Mouse (Mus musculus) left cerebral cortex, adult 18-20 months (tissue): Measurements from ENCODE around the gene Smad6. TPM values are rescaled to one million over a fixed set of nuclear protein-coding genes. Genes with fewer than 3 reads are reported as not detected.

Experiments
- DNase-seq, 2 experiments: peaks; one replicate each; pipeline ENCODE4 v3.0.0; 2021 to 2022; ENCODE audit warnings: low spot score in 2 of 2, mixed read lengths in 1 of 2
- total RNA-seq, 2 experiments: library from RNA; stranded (reverse); gene quantifications; 2 replicates each; pipeline ENCODE4 v1.2.3; 2021

Smad6 gene
- total RNA-seq, 2 experiments from 2014 or later: 2.1 to 2.5 TPM

- DNase-seq: peak; percentile 64 to 66
These were observed 905 bp upstream of the Smad6 start for GRCm38 (mm10) chr9:64022562-64023366.

DNA sequence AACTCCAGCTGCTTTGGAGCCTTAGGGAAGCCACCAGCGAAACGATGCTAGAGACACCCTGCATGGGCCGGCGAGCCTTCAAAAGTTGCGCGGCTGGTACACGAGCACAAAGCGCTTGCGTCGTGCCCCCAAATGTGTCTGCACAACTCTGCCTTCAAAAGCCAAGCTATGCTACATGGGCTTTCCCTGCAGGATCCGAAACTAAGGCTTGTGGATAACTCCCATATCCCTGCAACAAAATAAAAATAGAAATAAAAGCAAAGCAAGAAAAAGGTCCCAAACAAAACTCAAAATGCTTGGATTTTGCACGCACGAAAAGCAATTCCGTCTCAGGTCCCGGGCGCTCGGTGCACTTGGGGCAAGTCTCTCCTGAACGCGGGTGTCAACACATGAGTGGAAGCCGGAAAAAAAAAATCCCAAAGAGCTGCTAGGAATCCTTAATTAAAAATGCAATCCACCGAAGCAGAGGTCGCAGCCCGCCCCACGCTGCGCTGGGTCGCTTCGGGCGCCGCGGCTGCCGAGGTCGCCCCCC, 474 bp downstream of the Smad6 start:
- DNase-seq: no peak

- no peak for DNase-seq
These were observed 1.1 kb downstream of the Smad6 start for GRCm38 (mm10) chr9:64020606-64021318.

DNA sequence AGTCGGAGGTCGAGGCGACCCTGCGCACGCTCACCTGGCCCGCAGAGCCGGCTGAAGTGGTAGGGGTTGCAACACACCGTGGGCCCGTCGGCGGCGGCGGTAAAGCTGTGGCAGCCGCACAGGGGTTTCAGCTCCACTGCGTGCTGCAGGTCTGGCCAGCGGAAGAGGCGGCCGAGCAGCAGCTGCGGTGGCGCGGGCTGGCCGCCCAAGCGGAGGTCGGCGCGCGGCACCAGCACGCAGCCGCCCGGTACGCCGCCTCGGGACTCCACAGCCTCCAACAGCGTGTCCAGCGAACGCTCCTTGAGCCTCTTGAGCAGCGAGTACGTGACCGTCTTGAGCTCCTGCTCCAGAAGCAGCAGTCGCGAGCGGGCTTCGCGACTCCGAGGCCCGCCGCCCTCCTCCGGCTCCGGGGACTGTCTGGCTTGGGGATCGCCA, 1.7 kb downstream of the Smad6 start:
- DNase-seq: no peak

DNA sequence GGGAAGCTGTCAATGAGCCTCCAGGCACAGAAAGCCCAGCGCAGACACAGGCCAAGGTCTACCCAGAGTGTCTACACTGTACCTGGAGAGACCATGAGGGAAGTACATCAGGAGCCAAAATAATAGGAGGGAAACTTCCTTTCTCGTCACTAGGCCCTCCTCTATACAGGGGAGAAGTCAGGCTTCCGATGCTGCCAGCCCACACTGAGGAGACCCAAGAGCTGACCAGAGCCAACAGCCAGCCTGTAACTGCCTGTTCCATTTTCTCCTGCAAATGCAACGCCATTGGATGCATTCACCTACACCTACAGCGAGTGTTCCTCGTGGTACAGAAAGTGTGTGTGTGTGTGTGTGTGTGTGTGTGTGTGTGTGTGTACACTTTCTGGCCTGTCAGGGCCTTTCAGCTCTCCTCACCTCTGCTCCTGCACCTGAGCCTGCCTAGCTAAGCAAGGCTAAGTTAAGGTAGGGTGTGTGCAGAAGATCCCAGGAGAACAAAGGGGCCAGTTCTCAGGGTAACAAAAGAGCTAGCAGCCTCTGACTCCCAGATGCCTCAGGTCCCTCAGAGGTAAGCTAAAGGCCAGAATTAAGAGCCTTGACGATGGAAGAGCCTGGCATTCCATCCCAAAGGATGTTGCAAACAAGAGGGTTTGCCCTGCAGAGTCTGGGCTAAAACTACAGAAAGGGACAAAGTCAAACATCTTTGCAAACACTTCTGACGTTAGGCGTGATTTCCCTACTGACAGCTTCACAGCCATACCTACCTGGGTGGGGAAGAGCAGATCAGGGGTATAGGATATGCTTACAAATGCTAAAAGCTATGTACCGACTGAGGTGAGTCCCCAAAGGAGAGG, 2.6 kb downstream of the Smad6 start:
- no peak for DNase-seq

DNA sequence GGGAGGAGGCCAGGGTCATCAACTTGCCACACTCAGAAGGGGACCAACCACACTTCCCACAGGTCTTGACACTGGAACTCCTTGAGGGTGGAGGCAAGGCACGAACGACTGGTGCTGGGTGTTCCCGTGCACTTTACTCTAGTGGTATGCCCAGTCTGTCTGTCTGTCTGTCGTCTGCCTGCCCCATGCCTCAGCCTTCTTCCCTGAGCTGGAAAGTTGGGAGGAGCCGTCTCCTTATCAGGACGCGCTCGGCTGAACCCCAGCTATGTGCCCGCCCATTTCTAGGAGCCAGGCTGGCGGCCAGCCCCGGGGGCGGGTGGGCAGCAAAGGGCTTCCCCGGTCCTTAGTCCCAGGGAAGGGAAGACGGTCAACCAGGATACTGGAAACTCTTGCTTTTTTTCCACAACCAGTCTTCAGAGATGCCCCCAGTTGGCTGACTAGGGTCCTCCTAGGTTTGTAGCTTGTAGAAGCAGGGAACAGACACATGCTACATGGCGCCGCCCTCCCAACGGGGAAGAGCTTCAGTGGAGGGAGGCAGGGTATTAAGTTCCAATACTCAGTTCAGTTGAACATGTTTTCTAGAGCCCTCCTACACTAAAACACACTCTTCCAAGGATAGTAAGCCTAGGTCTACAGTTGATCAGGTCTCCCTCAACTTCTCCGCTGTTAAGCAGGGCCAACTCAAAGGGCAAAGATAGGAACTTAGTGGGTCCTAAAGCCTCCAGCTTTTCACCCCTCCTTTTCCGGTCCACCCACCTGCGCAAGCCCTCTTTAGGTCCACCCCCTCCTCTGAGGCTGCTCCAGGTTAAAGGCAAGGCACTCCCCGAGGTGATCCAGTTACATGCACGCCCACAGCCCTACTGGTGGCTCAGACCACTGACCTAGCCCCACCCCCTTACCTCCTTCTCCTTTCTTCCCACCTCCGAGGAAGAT, 3.7 kb downstream of the Smad6 start:
- DNase-seq: no peak

DNA sequence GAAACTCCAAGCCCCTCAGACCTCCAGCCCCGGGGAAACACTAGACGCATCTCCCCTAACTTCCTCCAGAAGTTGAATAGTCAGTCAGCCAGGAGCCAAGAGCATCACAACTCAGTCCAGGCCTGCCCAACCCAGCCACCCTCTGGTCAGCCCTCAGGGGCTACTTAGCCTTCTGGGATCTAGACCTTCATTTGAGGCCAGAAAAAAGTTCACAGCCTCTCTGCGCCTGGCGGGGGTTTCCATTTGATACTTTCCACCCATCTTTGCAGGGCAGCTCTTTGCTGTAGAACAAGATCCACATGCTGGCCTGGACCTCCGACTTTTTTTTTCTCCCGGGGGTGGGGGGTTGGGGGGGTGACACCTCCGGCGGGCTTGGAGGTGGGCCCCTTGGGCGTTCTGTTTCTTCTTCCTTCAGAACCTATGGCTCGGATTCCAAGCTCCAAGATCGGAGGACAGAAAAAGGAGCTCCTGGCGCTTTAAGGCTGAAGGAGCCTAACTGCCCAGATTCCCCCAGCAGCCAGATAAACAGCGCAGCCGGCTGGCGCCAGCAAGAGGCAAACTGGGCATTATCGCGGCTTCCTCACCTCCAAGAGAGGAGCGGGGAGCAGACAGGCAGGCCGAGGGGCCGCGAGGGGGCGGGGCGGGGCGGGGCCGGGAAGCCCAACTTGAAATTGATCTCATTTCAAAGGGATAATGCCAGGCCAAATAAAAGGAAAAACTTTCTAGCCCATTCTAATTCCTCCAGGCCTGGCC, 5.0 kb downstream of the Smad6 start:
- DNase-seq: no peak

- no peak for DNase-seq
These were observed 5.8 kb downstream of the Smad6 start for GRCm38 (mm10) chr9:64016092-64016491.

DNA sequence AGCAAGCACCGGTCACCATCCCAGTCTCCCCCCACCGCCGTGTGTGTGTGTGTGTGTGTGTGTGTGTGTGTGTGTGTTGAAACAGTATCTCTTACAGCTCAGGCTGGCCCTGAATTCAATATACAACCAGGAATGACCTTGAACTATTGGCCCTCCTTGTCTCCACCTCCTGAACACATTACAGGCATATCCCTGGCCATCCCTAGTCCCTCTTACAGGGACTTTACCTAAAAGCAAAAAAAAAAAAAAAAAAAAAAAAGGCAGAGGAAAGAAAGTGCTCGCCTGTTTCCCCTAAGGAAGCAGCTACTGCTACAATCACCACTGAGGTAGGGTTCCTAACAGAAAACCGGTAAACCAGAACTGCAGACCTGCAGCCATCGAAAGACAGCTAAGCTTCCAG, 7.1 kb downstream of the Smad6 start:
- DNase-seq: no peak

DNA sequence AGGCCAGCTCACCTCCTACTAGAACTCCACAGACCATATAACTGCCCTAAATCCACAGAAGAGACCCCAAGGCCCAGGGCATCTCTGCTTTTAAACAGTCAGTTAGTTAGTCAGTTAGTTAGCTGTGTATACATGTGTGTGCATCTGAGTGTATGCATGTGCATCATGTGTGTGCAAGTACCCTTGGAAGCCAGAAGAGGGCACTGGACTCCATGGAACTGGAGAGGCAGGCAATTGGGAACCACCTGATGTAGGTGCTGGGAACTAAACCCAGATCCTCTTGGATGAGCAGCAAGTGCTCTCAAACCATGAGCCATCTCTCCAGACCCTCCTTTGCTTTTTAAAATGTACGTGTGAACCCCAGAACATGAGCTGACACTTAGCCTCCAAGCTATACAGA, 10.5 kb downstream of the Smad6 start:
- DNase-seq: no peak

DNA sequence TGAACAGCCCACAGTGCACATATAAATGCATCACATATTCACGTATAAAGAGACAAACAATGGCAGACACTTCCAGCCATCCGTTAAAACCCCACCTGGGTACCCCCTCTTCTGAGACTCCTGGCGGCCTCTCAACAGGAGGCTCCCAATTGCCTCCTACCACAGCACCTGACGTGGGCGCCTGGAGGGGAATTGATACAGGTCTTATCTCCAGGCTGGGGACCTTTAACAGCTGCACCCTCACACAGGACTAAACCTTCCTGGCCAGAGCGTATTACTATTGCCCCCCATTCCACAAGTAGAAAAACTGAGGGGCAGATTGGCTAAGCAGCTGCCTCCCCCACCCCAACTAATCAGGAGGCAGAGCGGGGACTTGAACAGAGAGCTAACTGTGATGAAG, 18.9 kb downstream of the Smad6 start:
- DNase-seq: no peak

DNA sequence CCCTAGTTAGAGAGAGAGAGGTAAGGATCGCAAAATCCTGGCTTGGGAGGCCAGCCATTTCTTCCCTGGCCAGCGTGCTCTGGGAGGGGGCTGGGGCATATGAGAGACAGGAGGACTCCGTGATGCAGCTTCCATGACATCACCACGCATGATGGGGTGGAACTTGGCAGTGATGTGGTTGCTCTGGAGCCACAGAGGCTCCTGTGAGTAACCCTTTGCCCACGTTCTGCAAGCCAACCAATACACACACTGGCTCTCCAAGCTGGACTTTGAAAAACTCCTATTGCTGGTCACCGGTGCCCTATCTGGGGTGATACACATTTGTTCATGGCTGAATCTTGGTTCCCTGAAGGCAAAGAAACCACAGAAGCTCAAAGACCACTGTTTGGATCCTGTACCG, 20.8 kb downstream of the Smad6 start:
- no peak for DNase-seq

- DNase-seq: no peak
These were observed 21.8 kb downstream of the Smad6 start for GRCm38 (mm10) chr9:64000085-64000484.

DNA sequence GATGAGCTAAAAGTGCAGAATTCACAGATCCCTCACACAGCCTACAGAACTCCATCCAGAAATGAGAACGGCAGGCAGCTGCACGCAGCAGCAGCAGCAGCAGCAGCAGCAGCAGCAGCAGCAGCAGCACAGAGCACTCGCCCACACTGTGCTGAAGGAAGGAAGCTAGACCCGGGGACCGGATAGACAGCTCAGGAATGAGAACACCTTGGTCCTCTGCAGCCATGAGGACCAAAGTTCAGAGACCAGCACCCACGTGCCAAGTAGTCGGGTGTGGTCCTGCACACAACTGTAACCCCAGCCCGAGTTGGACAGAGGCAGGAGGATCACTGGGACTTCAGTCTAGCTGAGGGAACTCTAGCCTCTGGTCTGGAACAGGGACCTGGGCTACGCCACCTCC, 22.7 kb downstream of the Smad6 start:
- DNase-seq: no peak

GRCm38 (mm10) chr9:63998026-63998425, 23.8 kb downstream of the Smad6 start:
- DNase-seq: no peak

GRCm38 (mm10) chr9:63997439-63997838, 24.4 kb downstream of the Smad6 start:
- peak; percentile 12 to 13 for DNase-seq

DNA sequence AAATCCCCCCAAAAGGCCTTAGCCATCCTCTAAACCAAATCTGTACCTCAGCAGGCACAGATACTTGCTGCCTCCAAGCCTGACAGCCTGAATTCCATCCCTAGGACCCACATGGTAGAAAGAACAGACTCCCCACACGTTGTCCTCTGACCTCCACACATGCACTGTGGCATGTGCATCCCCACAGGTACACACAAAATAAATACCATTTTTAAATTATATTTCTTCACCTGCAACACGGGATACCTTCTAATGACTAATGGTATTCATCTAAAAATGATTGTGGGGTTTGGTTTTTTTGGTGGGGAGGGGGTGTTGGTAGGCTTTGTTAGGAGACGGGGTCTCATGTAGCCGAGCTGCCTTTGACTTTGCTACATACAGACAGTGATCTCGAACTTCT, 28.6 kb downstream of the Smad6 start:
- DNase-seq: no peak

DNA sequence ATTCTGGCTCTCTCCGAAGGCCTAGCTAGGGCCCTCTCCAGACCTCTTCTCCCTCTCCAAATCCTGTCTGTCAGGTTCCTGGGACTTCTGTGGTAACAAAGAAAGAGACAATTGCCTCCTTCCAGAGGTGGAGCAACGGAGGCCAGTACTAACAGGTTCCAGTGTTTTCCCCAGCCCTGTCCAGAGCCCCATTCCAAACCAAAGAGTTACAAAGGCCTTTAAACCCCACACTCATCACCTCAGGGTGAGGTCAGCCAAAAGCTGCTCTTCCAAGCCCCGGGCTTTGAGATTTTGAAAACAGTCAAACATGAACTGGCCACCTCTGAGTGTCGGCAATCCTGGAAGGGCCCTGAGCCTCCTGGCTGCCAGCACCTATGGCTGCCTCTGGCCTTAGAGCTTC, 29.1 kb downstream of the Smad6 start:
- no peak for DNase-seq

DNA sequence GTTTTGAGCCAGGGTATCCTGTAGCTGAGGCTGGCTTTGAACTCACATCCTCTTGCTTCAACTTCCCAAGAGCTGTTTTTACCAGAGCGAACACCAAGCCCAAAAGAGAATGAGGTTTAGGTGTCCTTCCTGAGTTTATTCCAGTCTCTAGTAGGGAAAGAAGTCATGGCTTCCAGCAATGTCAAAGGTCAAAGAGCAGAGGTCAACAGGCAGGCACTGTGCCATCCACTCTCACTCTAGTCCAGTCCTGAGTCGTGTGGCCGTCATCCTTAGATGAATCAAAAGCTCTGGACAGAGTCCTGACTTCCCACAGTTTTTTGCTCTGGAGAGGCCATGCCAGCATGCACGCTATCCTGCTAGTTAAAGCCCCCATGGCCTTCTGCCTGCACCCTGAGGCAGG, 30.7 kb downstream of the Smad6 start:
- DNase-seq: no peak

- no peak for DNase-seq
These were observed 32.2 kb downstream of the Smad6 start for GRCm38 (mm10) chr9:63989641-63990040.
